Mouse (Mus musculus): ENCODE data around the gene Hus1. TPM values are rescaled to one million over a fixed set of nuclear protein-coding genes. Genes with fewer than 3 reads are reported as not detected.

Gene Hus1
- polyA plus RNA-seq, 1 experiment, result 4.0 TPM

DNA sequence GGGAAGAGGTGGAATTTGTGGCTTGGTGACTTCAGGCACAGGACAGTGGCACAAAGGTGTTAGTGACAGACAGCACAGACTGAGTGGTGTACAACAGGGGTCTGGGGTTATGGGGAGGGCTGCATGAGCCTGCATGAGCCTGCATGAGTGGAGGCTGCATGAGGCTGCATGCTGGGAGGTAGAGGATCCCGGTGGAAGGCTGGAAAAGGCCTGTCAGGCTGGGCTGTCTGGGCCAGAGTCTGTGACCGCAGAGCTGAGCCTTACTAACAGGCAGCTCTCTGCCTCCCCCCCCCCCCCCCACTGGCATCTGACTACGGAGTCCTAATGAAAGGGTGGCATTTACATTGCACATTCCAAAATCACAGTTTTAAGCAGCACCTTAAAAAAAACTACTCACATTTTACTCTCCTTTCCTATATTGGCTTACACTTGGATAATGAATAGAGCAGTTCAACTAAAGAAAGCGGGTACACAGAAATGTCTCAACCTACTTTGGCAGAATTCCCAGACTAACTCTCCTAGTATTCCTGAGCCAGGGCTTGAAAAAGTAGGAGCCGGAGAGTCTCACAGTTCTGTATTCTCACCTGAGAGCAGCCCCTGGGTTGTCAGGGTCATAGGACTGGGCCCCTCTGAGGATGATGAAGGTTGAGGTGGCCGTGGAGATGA is 61.1 kb downstream of the Hus1 start:
- 83% methylated on average over 6 of the region's 6 CpGs for WGBS
- TF ChIP-seq POLR2A (IDR thresholded peaks at IDR 0.05; ENCODE audit: borderline replicate concordance, control insufficient read depth, low read depth, low read length) (no peak), CTCF (IDR thresholded peaks at IDR 0.05; ENCODE audit: control insufficient read depth, insufficient read depth, low read length) (no peak)

DNA sequence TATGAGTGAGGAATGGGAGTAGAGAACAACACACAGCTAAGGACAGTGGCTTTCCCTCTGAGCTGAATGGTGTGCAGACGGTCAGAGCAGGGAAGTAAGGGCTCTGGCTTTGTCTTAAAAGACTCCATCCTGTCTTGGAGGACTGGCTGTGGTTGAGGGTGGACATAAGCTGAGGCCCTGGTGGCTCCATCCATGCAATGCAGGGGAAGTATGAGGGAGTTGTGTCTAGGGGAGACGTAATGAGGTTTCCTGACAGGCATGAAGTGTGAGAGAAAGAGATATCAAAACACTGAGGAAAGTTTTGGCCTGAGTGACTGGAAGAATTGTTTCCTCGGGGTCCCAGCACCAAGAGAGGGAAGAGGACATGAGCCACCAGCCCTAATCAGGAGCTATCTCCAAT is 62.1 kb downstream of the Hus1 start:
- WGBS, result 50% methylated on average over 3 of the region's 3 CpGs
- Histone ChIP-seq H3K27ac (ENCODE audit: control insufficient read depth, insufficient read depth, low read depth, low read length, poor library complexity) (no peak overlapping the region), H3K4me3 (replicated peaks; ENCODE audit: control insufficient read depth, low read depth, low read length) (no peak overlapping the region), H3K4me1 (ENCODE audit: control insufficient read depth, insufficient read depth, low read length) (no peaks in the 10 kb centered on the region)
- no peak for TF ChIP-seq CTCF (IDR thresholded peaks at IDR 0.05; ENCODE audit: control insufficient read depth, insufficient read depth, low read length)

More for the DNA sequence above, 61.1 kb downstream of the Hus1 start:
- H3K27ac ChIP-seq (ENCODE audit: control insufficient read depth, insufficient read depth, low read depth, low read length, poor library complexity), result no peak overlapping the region
- no peak overlapping the region for H3K4me3 ChIP-seq (replicated peaks; ENCODE audit: control insufficient read depth, low read depth, low read length)
- no peaks in the 10 kb centered on the region for H3K4me1 ChIP-seq (ENCODE audit: control insufficient read depth, insufficient read depth, low read length)

DNA sequence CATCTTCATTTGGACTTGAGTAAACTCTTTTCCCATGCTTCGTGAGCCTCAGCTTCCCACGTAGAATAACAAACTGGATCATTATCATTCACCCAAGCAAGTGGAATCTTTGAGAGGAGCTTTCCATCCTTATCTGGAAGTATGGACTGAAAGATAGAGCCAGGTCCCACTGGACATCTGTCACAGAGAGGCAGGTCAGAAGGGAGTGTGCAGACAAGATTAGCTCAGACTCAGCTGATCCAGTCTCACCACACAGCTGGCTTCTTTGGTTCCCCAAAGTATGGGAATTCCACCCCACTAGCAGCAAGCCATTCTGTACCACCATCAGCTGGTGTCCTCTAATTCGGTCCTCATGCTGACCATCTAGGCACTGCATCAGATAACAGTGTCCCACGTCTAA is 66.9 kb downstream of the Hus1 start:
- H3K4me3 ChIP-seq (replicated peaks; ENCODE audit: control insufficient read depth, low read depth, low read length), result no peak overlapping the region
- H3K27ac ChIP-seq (ENCODE audit: control insufficient read depth, insufficient read depth, low read depth, low read length, poor library complexity), result no peak overlapping the region
- no peak for TF ChIP-seq POLR2A (IDR thresholded peaks at IDR 0.05; ENCODE audit: borderline replicate concordance, control insufficient read depth, low read depth, low read length)
- TF ChIP-seq CTCF (IDR thresholded peaks at IDR 0.05; ENCODE audit: control insufficient read depth, insufficient read depth, low read length), result no peak
- no peaks in the 10 kb centered on the region for H3K4me1 ChIP-seq (ENCODE audit: control insufficient read depth, insufficient read depth, low read length)
- 50% methylated on average over 4 of the region's 4 CpGs for WGBS

Other genes starting within 250 kb of the Hus1 start
- gene Pkd1l1, start 37.9 kb downstream of the Hus1 start, polyA plus RNA-seq (2011; ENCODE audit: insufficient read depth, insufficient read length, low replicate concordance, missing spikeins), result 0.38 and 0.45 TPM in 2 replicates
- not detected in 2 replicates for gene Gm11992, start 37.4 kb upstream of the Hus1 start, polyA plus RNA-seq (2011; ENCODE audit: insufficient read depth, insufficient read length, low replicate concordance, missing spikeins)
- gene Sun3, start 37.8 kb upstream of the Hus1 start, polyA plus RNA-seq (2011; ENCODE audit: insufficient read depth, insufficient read length, low replicate concordance, missing spikeins), result not detected in 2 replicates
- 3.0 and 11.9 TPM in 2 replicates for gene Upp1, start 106.9 kb upstream of the Hus1 start, polyA plus RNA-seq (2011; ENCODE audit: insufficient read depth, insufficient read length, low replicate concordance, missing spikeins)
- 0.61 and 9.4 TPM in 2 replicates for gene Abca13, start 180.8 kb upstream of the Hus1 start, polyA plus RNA-seq (2011; ENCODE audit: insufficient read depth, insufficient read length, low replicate concordance, missing spikeins)